Comparison of ENCODE assay signal across 18 mouse cellular contexts in the genomic region with DNA sequence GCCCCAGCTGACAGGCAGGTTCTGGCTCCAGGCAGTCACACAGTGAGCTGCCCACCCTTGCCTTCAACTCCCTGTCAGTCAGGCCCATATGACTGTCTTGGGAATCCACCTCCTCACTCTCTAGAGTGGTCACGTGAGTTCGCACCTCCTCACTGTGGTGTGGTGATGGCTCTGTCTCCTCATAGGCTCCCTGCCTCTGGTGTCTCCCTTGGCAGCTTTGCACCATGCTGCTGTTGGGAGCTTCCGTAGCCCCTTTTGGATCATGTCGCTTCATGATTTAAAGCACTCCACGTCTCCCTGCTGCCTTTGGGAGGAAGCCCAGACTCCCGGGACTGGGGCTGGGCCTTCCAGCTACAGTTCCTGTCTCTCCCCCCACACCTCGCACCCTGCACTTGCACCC. TPM values are rescaled to one million over a fixed set of nuclear protein-coding genes. Genes with fewer than 3 reads are reported as not detected.
DNase-seq lines count a peak whose midpoint lies in the region; ATAC-seq and TF ChIP-seq lines count a peak whose summit lies in the region.
"Had no signal": no experiment of that assay in that cellular context is flagged by ENCODE, and none has a peak within 500 bp of the region (broad histone marks: within the 10 kb centered on the region; RNA-seq: fewer than 3 reads in every experiment).

No protein-coding gene starts in this region.

- 0 out of 2 replicates have a peak, but pooled peaks have one; percentile 23 for TF ChIP-seq POLR2A in CH12.LX (IDR thresholded peaks at IDR 0.05; ENCODE audit: low read depth, low read length)
- TF ChIP-seq POLR2A in thymus, adult 2 months (IDR thresholded peaks at IDR 0.05; ENCODE audit: control insufficient read depth, extremely low read depth, insufficient read depth, low read length, poor library complexity), result no peak

- H3K9me3 ChIP-seq in forebrain, embryonic 14.5 days (replicated peaks; ENCODE audit: control insufficient read depth, low read length), result no peaks in the 10 kb centered on the region
- no peaks in the 10 kb centered on the region for H3K9me3 ChIP-seq in forebrain, embryonic 11.5 days (ENCODE audit: control insufficient read depth, low read length)
- no peaks in the 10 kb centered on the region for H3K9me3 ChIP-seq in CH12.LX (replicated peaks; ENCODE audit: low read length)
- H3K9me3 ChIP-seq: heart, embryonic 12.5 days; limb, embryonic 15.5 days had no signal

- TF ChIP-seq EP300 in CH12.LX (IDR thresholded peaks at IDR 0.05; ENCODE audit: low read length), result no peak

- dilution Hi-C loops in CH12.LX (cut with MboI; ENCODE audit: extremely low pct_ligation_motif_present, extremely low pct_unique_long_range_greater_than_20kb, low sequenced_read_pairs), result no loop called here

- H3K4me3 ChIP-seq in forebrain, embryonic 14.5 days (ENCODE audit: low read depth, low read length), result no peak overlapping the region
- no peak overlapping the region for H3K4me3 ChIP-seq in forebrain, embryonic 11.5 days (ENCODE audit: low read depth, low read length)
- H3K4me3 ChIP-seq in CH12.LX (replicated peaks in 1 of 3; ENCODE audit: low read depth in 2 of 3, low read length in 2 of 3, poor library complexity in 1 of 3), result no peak overlapping the region
- no peak overlapping the region for H3K4me3 ChIP-seq in thymus, adult 2 months (ENCODE audit: control insufficient read depth, insufficient read depth, low read length)
- H3K4me3 ChIP-seq: heart, embryonic 12.5 days; limb, embryonic 15.5 days had no signal

- TF ChIP-seq CTCF in CH12.LX (conservative IDR thresholded peaks at IDR 0.05 in 1 of 2, IDR thresholded peaks at IDR 0.05 in 1 of 2; ENCODE audit: low read depth in 2 of 2, low read length in 2 of 2), result no peak
- no peak for TF ChIP-seq CTCF in thymus, adult 2 months (IDR thresholded peaks at IDR 0.05; ENCODE audit: borderline replicate concordance, control insufficient read depth, extremely low read depth, insufficient read depth, low read length, poor library complexity)

- no peak overlapping the region for H3K9ac ChIP-seq in forebrain, embryonic 14.5 days (ENCODE audit: low read length)
- H3K9ac ChIP-seq in forebrain, embryonic 11.5 days (ENCODE audit: low read length), result no peak overlapping the region
- H3K9ac ChIP-seq in CH12.LX (ENCODE audit: insufficient read depth, low read depth), result no peak overlapping the region
- H3K9ac ChIP-seq: heart, embryonic 12.5 days; limb, embryonic 15.5 days had no signal

- no peak for TF ChIP-seq RAD21 in CH12.LX (IDR thresholded peaks at IDR 0.05; ENCODE audit: low read depth, low read length)

- 0 out of 2 replicates have a peak overlapping the region, but pooled peaks have one; percentile 9 for H3K27ac ChIP-seq in forebrain, embryonic 14.5 days (ENCODE audit: low read depth, low read length)
- no peak overlapping the region for H3K27ac ChIP-seq in forebrain, embryonic 11.5 days (ENCODE audit: low read depth, low read length)
- no peak overlapping the region for H3K27ac ChIP-seq in CH12.LX (ENCODE audit: insufficient read depth, low read depth)
- no peak overlapping the region for H3K27ac ChIP-seq in thymus, adult 2 months (ENCODE audit: control insufficient read depth, insufficient read depth, low read length)
- H3K27ac ChIP-seq: limb, embryonic 15.5 days had no signal

- no peaks in the 10 kb centered on the region for H3K4me1 ChIP-seq in forebrain, embryonic 14.5 days (ENCODE audit: control insufficient read depth, insufficient read depth, low read length)
- H3K4me1 ChIP-seq in forebrain, embryonic 11.5 days (replicated peaks; ENCODE audit: control insufficient read depth, insufficient read depth, low read length), result no peaks in the 10 kb centered on the region
- peaks cover 11 to 55% of the 10 kb centered on the region in 2 experiments for H3K4me1 ChIP-seq in CH12.LX (ENCODE audit: control insufficient read depth in 1 of 2, insufficient read depth in 2 of 2)
- no peaks in the 10 kb centered on the region for H3K4me1 ChIP-seq in thymus, adult 2 months (replicated peaks; ENCODE audit: control insufficient read depth, insufficient read depth, low read length)
- H3K4me1 ChIP-seq: heart, embryonic 12.5 days; limb, embryonic 15.5 days had no signal

- peak; percentile 48; the same call in 1 of the 2 replicates for ATAC-seq in forebrain, embryonic 14.5 days
- no peak for ATAC-seq in forebrain, embryonic 11.5 days (replicated peaks; ENCODE audit: low FRiP score)
- ATAC-seq: inflammation-experienced regulatory T-cells, adult 6 months had no signal

- in situ Hi-C loops in CH12.LX (cut with MboI; ENCODE audit: low pct_ligation_motif_present, low pct_unique_long_range_greater_than_20kb, low sequenced_read_pairs), result no loop called here

- WGBS in forebrain, embryonic 14.5 days, result 60% methylated on average over 7 of the region's 7 CpGs
- WGBS in forebrain, embryonic 11.5 days, result 80% methylated on average over 7 of the region's 7 CpGs
- 79% methylated on average over 7 of the region's 7 CpGs for WGBS in thymus, adult 2 months

- no peak overlapping the region for H3K4me2 ChIP-seq in forebrain, embryonic 14.5 days (ENCODE audit: low read length)
- H3K4me2 ChIP-seq in forebrain, embryonic 11.5 days (ENCODE audit: low read depth, low read length, severe bottlenecking), result no peak overlapping the region
- no peak overlapping the region for H3K4me2 ChIP-seq in CH12.LX (ENCODE audit: insufficient read depth, low read depth, poor library complexity, severe bottlenecking)
- H3K4me2 ChIP-seq: heart, embryonic 12.5 days; limb, embryonic 15.5 days had no signal

- no peaks in the 10 kb centered on the region for H3K27me3 ChIP-seq in forebrain, embryonic 14.5 days (replicated peaks; ENCODE audit: control insufficient read depth, insufficient read depth, low read length)
- no peaks in the 10 kb centered on the region for H3K27me3 ChIP-seq in forebrain, embryonic 11.5 days (ENCODE audit: control insufficient read depth, insufficient read depth, low read length)
- no peaks in the 10 kb centered on the region for H3K27me3 ChIP-seq in CH12.LX (replicated peaks)
- no peaks in the 10 kb centered on the region; the same call in 1 of the 2 replicates for H3K27me3 ChIP-seq in thymus, adult 2 months (ENCODE audit: control insufficient read depth, insufficient read depth, low read length)
- H3K27me3 ChIP-seq: limb, embryonic 15.5 days had no signal

- intact Hi-C loops in left cerebral cortex, postnatal 10 days (cut with DNase I), result no loop called here

- peaks cover 27% of the 10 kb centered on the region for H3K79me2 ChIP-seq in CH12.LX (replicated peaks; ENCODE audit: control insufficient read depth, extremely low read depth, insufficient read depth, poor library complexity, severe bottlenecking)

- H3K36me3 ChIP-seq in forebrain, embryonic 14.5 days (ENCODE audit: control insufficient read depth, insufficient read depth, low read length), result no peaks in the 10 kb centered on the region
- no peaks in the 10 kb centered on the region for H3K36me3 ChIP-seq in forebrain, embryonic 11.5 days (ENCODE audit: control insufficient read depth, insufficient read depth, low read length)
- H3K36me3 ChIP-seq in CH12.LX (replicated peaks in 1 of 2; ENCODE audit: control insufficient read depth in 1 of 2, insufficient read depth in 1 of 2, low read length in 1 of 2), result peaks cover 73 to 92% of the 10 kb centered on the region in 2 experiments
- no peaks in the 10 kb centered on the region for H3K36me3 ChIP-seq in thymus, adult 2 months (ENCODE audit: control insufficient read depth, insufficient read depth, low read length)
- H3K36me3 ChIP-seq: heart, embryonic 12.5 days; limb, embryonic 15.5 days had no signal

- peak; percentile 45 for DNase-seq in forebrain, embryonic 14.5 days (ENCODE audit: low spot score)
- no peak for DNase-seq in forebrain, embryonic 11.5 days (ENCODE audit: low spot score)
- DNase-seq in layer of hippocampus, adult 9-11 months, result peak; percentile 60
- DNase-seq in layer of hippocampus, postnatal 25 days (ENCODE audit: extremely low spot score in 1 of 2, low spot score in 1 of 2), result no peak
- DNase-seq in CH12.LX (ENCODE audit: extremely low read depth) (no peak), adipocyte (ENCODE audit: low spot score) (no peak)
- peak; percentile 52 to 62 for DNase-seq in left cerebral cortex, postnatal 10 days (ENCODE audit: extremely low spot score in 1 of 2, low spot score in 2 of 2)
- no peak for DNase-seq in thymus, adult 2 months
- DNase-seq: adrenal gland, adult 8-10 months; cerebellum, postnatal 14 days; gastrocnemius, postnatal 36 days; heart, postnatal 4 days; midbrain, embryonic 14.5 days had no signal

TF ChIP-seq in CH12.LX, 34 proteins besides CTCF, POLR2A, EP300 and RAD21 (continues in another document):
- TF ChIP-seq TBP (conservative IDR thresholded peaks at IDR 0.05; ENCODE audit: low read depth, low read length) (no peak), BHLHE40 (IDR thresholded peaks at IDR 0.05; ENCODE audit: low read depth, low read length) (no peak), ZKSCAN1 (IDR thresholded peaks at IDR 0.05; ENCODE audit: borderline replicate concordance, low read depth, low read length) (no peak)

RNA-seq across cellular contexts. Expression of a gene that starts 9.1 kb away (rescaled TPM):
- polyA plus RNA-seq in forebrain, embryonic 14.5 days (2014; fragmentation: Nextera tagmentation; extraction: Ambion mirVana), result 7.4 and 8.2 TPM in 2 replicates
- 3.9 and 4.2 TPM in 2 replicates for polyA plus RNA-seq in forebrain, embryonic 11.5 days (2014; fragmentation: Nextera tagmentation; extraction: Ambion mirVana)
- 1 to 10 TPM in 1 of 2 experiments, under 1 TPM in 1; 0.66 to 1.6 TPM for total RNA-seq in layer of hippocampus, postnatal 25 days (2021)
- 146 and 149 TPM in 2 replicates for total RNA-seq in CH12.LX (2012; rRNA removed)
- total RNA-seq in CH12.LX (2014; rRNA removed), result 191 and 223 TPM in 2 replicates
- polyA plus RNA-seq in CH12.LX (2012; ENCODE audit: insufficient read length, low read depth), result 147 and 149 TPM in 2 replicates
- 1 to 10 TPM; 1.2 to 2.5 TPM for total RNA-seq in left cerebral cortex, postnatal 10 days (2021)
- polyA plus RNA-seq in thymus, adult 2 months (2012; rRNA removed), result 44.5 and 52.1 TPM in 2 replicates

RNA-seq across cellular contexts. Expression of a gene that starts 26.1 kb away (rescaled TPM):
- polyA plus RNA-seq in forebrain, embryonic 14.5 days (2014; fragmentation: Nextera tagmentation; extraction: Ambion mirVana), result not detected in 2 replicates
- not detected in 2 replicates for polyA plus RNA-seq in forebrain, embryonic 11.5 days (2014; fragmentation: Nextera tagmentation; extraction: Ambion mirVana)
- not detected for total RNA-seq in layer of hippocampus, postnatal 25 days (2021)
- not detected in 2 replicates for total RNA-seq in CH12.LX (2012; rRNA removed)
- total RNA-seq in CH12.LX (2014; rRNA removed), result not detected in 2 replicates
- polyA plus RNA-seq in CH12.LX (2012; ENCODE audit: insufficient read length, low read depth), result not detected in 2 replicates
- total RNA-seq in left cerebral cortex, postnatal 10 days (2021), result not detected
- not detected in 2 replicates for polyA plus RNA-seq in thymus, adult 2 months (2012; rRNA removed)
- total RNA-seq: adrenal gland, adult 8-10 months; gastrocnemius, postnatal 36 days; heart, postnatal 4 days had no signal
- polyA plus RNA-seq: embryonic facial prominence, embryonic 11.5 days; heart, embryonic 12.5 days; inflammation-experienced regulatory T-cells, adult 6 months; limb, embryonic 15.5 days; midbrain, embryonic 14.5 days; urinary bladder, adult 2 months had no signal

RNA-seq across cellular contexts. Expression of a gene that starts 29.8 kb away (rescaled TPM):
- polyA plus RNA-seq in forebrain, embryonic 14.5 days (2014; fragmentation: Nextera tagmentation; extraction: Ambion mirVana), result 69.6 and 95.3 TPM in 2 replicates
- polyA plus RNA-seq in forebrain, embryonic 11.5 days (2014; fragmentation: Nextera tagmentation; extraction: Ambion mirVana), result 113 and 114 TPM in 2 replicates
- total RNA-seq in layer of hippocampus, postnatal 25 days (2021), result 10 to 100 TPM; 50.2 to 56.1 TPM
- total RNA-seq in CH12.LX (2012; rRNA removed) (20.1 and 26.5 TPM in 2 replicates), CH12.LX (2014; rRNA removed) (18.6 and 18.9 TPM in 2 replicates)
- 45.1 and 46.4 TPM in 2 replicates for polyA plus RNA-seq in CH12.LX (2012; ENCODE audit: insufficient read length, low read depth)
- 10 to 100 TPM; 61.1 to 61.2 TPM for total RNA-seq in left cerebral cortex, postnatal 10 days (2021)
- polyA plus RNA-seq in thymus, adult 2 months (2012; rRNA removed), result 72.3 and 73.7 TPM in 2 replicates

Comparison
In these comparisons a context has a peak if more than half of its experiments do, and no peak if none do; other contexts are left out.
1. DNase-seq: peak in forebrain, embryonic 14.5 days (single experiment), layer of hippocampus, adult 9-11 months (single experiment) and left cerebral cortex, postnatal 10 days (2 of 2); none in forebrain, embryonic 11.5 days (single experiment), layer of hippocampus, postnatal 25 days (0 of 2), CH12.LX (single experiment), adipocyte (single experiment) and thymus, adult 2 months (single experiment).